Mouse (Mus musculus) ES-Bruce4 (cell line): ENCODE data around the gene Rbfox3.

Experiments
- CTCF ChIP-seq: IDR thresholded peaks from one replicate; pipeline ENCODE4 v1.8.1; 2011; ENCODE audit warnings: low read depth, low read length
- EP300 ChIP-seq: IDR thresholded peaks from 2 replicates; pipeline ENCODE4 v1.6.1; 2011; ENCODE audit warnings: low read depth, low read length; ENCODE audit not compliant: insufficient read depth

GRCm38 (mm10) chr11:118495065-118495464 is 416.3 kb downstream of the Rbfox3 start:
- TF ChIP-seq CTCF: no peak
- TF ChIP-seq EP300: no peak
